Mouse (Mus musculus): ENCODE data around the gene Agtrap.
"Not testable (repeated sequence)": the region's sequence is repeated elsewhere in the genome, so short reads cannot be mapped to it uniquely, and the experiment has no call there.

Agtrap gene

DNA sequence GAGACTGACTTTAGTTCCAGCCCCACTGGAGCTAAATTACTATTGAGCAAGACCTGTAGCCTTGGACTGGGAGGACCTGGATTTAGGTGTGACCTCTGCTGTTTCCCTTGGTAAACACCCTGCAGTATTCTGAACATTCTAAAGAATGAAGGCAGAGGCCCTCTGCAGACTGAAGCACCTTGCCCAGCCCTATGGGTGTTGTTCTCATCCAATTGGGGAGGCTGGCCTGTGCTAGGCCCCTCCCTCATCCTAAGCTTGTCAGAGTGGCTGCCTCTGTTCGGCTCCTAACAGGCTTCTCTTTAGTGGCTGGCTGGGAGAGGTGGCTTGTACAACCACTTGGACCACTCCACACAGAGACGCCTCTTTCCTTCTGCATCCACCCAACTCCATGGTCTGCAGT, 34.9 kb downstream of the Agtrap start:
- DNase-seq (ENCODE audit: low read depth in 1 of 2, low spot score in 2 of 2) = no peak

DNA sequence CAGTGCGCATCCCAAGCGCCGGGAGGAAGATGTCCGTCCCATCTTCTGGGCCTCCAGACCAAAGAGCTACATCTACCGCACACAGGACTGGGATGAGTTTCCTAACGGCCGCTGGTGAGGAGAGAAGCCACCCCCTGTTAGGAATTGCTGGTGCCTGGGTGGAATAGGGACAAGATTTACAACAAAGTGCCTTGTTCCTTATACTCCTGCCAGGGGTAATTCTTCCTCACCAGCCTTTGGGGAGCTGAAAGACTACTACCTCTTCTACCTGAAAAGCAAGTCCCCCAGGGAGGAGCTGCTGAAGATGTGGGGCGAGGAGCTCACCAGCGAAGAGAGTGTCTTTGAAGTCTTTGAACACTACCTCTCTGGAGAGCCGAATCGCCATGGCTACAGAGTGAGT, 35.9 kb downstream of the Agtrap start:
- no peak for DNase-seq (ENCODE audit: low read depth in 1 of 2, low spot score in 2 of 2)

DNA sequence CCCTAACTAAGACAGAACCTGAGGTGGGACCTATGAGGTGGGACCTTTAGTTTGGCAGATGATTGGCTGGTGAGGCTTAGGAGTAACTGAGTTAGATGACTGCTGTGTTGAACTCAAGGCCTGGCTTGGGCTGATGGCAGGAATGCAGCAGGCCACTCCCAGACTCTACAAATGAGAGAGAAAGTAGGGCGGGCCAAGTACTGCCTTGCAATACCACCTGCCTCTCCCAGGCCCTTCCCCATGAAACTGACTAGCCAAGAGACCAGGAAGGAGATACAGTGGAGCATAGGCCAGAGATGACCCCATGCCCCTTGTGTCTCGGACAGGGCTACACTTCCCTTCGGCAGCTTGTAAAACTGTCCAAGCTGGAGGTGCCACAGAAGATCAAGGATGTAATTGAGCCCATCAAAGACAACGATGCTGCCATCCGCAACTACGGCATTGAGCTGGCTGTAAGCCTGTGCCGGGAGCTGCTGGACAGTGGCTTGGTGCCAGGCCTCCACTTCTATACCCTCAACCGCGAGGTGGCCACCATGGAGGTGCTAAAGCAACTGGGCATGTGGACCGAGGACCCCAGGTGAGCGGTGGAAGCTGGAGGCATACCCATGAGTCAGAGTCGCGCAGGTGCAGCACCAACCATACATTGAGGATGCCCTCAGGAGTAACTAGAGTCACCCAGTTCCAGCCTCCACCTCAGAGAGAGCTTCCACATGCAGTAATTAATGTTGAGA, 36.6 kb downstream of the Agtrap start:
- no peak for DNase-seq (ENCODE audit: low read depth in 1 of 2, low spot score in 2 of 2)

DNA sequence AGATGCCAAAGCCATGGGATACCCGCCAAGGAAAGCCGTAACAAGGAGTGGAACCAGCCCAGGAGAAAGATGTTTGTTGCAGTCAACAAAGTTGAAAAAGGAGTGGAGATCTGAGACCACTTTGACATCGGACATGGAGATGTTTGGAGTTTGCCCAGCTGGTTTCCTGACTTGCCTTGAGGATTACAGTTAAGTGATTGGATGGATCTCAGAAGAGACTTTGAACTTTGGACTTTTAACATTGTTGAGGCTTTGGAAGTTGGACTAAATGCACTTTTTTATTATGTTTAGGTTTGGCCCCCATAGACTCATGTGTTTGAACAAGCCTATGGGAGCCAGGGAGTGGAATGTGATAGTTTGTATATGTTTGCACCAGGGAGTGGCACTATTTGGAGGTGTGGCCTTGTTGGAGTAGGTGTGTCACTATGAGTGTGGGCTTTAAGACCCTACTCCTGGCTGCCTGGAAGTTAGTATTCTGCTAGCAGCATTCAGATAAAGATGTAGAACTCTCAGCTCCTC, 37.4 kb downstream of the Agtrap start:
- not testable (repeated sequence) for DNase-seq (ENCODE audit: low read depth in 1 of 2, low spot score in 2 of 2)

DNA sequence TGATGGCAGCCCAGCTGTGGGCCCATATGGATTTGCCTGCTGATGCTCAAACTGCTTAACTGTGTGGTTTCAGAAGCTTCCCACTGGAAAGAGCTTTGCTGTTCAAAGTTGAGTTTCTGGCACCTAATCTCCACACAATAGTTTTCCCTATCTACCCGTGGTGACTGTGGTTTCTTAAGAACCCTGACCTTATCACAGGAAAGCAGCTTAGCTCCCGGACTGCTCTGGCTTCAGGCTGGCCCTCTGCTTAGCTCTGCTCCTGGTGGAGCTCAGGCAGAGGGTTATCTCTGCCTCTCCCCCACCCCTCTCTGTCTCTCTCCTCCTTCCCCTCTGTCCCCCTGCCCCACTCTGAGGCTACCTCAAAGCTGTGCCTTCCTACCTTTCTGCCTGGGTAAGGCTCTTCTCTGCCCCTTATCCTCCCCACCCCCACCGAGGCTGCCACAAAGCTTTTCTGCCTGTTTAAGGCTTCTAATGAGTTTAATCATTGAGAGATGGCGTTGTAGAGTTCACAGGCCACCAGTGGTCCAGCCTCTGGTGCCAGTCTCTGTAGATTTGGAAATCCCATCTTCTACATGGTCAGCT, 41.3 kb downstream of the Agtrap start:
- DNase-seq (ENCODE audit: low read depth in 1 of 2, low spot score in 2 of 2) = no peak

DNA sequence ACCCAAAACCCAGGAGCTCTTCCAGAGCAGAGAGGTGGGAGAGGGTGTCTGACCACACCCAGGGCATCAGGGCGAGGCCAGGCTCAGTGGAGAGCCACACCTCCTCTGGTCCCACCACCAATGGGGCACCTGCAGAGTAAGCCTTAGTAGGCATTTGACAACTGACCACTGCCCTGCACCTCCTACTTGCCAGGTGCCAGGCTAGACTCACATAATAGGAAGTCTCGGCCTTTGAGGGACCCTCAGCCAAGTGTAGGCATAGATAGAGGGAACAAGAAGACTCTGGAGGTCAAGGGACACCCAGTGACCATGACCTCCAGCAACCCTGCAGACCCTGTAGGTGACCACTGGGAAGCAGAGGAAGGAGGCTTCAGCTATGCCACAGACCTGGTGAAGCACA, 43.7 kb downstream of the Agtrap start:
- no peak for DNase-seq (ENCODE audit: low read depth in 1 of 2, low spot score in 2 of 2)

DNA sequence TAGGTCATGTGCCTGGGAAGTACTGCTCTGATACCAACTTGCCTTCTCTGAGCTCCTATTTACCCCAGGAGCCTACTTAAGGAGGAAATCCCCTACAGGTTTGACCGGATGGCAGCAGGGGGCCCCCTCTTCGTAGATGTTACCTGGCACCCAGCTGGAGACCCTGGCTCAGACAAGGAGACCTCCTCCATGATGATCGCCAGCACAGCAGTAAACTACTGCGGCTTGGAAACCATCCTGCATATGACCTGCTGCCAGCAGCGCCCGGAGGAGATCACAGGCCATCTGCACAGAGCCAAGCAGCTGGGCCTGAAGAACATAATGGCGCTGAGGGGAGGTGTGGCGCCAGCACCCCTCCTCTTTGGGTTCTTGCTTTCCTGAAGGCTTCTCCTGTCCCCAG, 44.5 kb downstream of the Agtrap start:
- not testable (repeated sequence) for DNase-seq (ENCODE audit: low read depth in 1 of 2, low spot score in 2 of 2)

DNA sequence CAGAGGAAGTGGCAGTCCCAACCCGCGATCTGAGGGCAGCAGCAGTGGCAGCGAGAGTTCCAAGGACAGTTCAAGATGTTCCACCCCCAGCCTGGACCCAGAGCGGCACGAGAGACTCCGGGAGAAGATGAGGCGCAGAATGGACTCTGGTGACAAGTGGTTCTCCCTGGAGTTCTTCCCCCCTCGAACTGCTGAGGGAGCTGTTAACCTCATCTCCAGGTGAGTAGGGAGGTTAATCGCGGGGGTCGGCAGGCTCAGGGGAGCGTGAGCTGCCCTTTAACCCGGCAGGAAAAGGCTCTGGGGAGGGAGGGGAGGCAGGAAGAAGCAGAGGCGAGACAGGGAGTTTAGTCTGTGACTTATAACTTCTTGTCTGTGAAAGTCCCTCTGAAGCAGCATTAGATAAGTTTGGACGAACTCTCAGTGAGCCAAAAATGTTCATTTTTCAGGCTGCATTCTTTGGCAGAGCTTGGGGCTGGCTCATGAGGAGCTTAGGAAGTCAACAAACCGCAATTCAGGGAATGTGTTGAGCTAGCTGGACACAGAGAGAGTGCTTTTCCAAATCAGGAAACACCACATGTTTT, 46.1 kb downstream of the Agtrap start:
- no peak for DNase-seq (ENCODE audit: low read depth in 1 of 2, low spot score in 2 of 2)

DNA sequence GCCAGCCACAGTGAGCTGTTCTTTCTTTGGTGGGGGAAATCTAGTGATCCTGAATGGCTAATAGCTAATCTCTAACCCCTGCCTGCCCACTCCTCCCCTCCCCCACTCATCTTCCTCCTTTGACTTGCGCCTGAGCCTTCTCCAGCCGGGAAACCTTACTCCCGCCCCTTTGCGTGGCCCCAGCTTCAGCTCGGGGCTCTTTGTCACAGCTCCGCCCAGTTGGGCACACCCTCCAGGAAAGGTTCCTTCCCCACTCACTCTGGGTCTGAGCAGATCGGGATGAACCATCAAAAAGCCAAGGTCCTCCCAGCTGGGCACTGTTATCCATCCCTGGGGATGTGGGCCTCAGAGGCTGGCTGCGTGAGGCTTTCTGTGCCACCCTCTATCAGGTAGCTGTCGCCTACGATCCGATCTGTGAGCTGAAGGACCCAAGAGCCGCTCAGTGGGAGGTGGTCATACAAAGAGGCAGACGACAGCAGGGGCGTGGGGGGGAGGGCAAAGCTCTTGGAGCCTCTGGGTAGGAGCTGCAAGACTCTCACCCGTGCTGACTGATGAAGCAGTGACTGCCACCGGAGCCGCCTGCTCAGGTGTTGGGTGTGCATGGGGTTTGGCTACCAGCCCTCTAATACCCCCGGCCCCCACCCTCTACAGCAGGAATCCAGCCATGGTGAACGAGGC, 46.8 kb downstream of the Agtrap start:
- no peak for DNase-seq (ENCODE audit: low read depth in 1 of 2, low spot score in 2 of 2)

DNA sequence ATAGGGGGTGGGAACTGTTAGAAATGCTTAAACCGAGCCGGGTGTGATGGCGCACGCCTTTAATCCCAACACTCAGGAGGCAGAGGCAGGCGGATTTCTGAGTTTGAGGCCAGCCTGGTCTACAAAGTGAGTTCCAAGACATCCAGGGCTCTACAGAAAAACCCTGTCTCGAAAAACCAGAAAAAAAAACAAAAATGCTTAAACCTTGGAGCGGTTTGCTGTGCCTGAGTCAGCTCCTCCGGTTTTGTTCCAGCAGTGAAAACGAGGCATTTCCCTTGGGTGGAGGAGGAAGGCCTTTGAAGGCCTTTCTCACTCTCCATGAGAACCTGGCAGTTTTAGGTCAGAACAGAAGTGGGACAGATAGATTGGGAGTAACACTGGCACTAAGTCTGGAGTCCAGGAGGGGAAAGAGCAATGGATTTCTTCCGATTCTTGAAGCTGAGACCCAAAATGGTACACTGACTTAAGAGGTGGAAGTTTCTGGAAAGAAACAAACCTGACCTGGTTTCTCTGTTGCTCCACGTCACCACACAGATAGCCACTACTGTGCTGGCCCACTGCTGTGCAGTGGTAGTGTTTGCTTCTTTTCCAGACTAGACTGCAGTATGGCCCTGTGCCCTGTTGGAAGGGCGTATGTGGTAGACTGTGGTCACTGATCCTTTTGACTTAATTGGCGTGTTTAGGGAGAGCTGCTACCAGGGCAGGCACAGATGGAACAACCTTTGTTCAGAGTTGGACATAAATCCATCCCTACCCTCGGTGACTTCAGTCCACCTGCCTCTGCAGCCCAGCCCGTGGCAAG, 47.6 kb downstream of the Agtrap start:
- DNase-seq (ENCODE audit: low read depth in 1 of 2, low spot score in 2 of 2) = no peak

DNA sequence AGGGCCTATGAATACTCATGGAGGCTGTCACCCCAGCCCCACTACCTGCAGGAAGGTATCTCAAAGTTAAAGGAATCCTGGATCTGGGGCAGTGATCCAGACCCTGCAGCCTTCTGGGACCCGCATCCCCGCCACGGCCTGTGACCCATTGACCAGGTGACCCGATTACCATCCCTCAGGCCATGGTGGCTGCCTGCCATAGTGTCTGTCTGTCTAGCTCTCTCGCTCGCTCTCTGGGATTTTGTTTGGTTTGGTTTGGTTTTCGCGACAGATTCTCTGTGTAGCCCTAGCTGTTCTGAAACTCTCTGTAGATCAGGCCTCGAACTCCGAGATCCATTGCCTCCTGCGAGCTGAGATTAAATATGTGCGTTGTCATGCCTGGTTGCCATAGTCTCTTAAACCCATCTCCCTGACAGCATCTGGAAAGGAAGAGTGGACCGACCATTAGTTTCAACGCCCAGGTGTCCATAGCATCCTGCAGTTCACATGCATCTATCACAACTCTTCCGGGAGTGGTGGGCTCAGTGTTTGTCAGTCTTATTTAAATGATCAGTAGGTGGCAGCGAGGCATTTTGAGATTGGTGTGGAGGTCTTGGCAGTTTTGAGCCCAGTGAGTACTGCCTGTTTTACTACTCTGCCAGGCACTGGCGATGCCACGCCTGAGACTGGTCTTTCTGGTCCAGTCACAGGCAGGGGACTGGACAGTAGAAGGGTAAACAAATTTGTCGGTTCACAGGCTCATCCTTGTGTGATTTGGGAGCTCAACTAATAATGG, 48.4 kb downstream of the Agtrap start:
- no peak for DNase-seq (ENCODE audit: low read depth in 1 of 2, low spot score in 2 of 2)

DNA sequence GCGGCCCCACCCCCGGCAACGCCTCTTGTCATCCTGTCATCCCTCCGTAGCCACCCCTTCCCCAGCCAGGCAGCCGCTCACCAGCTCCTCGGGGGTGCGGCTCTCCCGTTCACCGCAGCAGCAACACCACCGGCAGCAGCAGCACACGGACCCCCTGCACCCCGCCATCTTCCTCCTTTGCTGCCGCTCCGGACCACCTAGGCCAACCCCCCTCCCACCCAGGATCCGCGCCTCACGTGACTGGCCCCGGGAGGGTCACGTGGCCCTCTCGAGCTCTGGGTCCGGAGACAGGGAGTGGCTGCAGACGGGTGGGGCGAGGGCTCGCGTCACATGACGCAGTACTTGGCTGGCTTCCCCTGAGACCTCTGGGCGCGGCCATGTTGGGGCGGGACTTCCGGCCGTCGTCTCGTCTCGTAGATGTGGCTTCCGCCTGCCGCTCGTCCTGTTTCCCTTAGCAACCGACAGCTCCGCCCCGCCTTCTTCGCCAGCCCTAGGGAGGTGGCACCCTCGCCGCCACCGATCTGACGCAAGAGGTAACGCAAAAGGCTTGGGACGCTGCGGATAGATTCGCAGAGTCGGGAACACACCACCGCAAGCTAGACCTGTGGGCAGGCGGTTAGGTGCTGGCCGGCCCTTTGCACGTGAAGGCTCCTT, 49.1 kb downstream of the Agtrap start, which contains the start of the genes Clcn6 and Mthfr:
Clcn6 (minus strand) TSS at position 222 of the 654 bp plus-strand sequence.
Mthfr (plus strand) TSS at position 478 of the 654 bp plus-strand sequence.
- DNase-seq (ENCODE audit: low read depth in 1 of 2, low spot score in 2 of 2) = peak; percentile 98

DNA sequence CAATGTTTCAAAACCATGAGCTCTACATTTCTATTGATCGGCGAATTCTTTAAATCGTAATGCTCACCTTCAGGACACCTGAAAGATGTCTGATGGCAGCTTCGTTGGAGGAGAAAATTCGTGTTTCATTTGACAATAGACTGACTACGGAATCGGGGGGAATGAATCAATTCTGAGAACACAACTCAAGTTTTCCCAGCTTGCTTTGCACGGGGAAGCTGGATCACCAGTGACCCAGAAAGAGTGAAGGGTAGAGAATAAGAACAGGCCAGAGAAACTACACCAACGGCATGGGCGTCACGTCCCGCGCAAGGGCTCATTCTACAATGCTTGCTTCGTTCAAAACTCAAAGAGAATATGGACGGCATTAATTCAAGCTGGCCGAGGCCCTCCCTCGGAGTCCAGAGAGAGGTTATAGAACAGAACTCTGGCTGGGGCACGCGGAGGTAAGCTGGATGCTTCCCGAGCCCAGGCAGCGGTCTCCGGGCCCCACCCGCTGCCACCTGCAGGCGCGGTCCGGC, 49.7 kb downstream of the Agtrap start:
- no peak for DNase-seq (ENCODE audit: low read depth in 1 of 2, low spot score in 2 of 2)

DNA sequence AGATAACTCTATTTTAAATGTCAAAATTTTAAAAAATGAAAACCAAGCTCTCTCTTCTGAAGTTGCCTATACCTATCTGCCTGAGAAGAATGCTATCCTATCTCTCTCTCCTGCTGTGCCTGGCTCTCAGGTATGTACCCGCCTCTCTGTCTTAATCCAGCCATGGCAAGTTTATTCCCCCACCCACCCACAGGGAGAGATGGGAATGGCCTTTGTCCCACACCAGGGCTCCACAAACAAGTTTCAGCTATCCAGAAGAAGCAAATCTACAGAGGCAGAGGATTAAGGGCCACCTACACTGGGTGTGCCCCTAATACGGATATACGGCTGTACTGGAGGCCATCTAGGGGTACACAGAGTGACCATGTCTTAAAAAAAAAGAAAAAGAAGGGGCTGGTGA, 52.4 kb downstream of the Agtrap start:
- no peak for DNase-seq (ENCODE audit: low read depth in 1 of 2, low spot score in 2 of 2)

DNA sequence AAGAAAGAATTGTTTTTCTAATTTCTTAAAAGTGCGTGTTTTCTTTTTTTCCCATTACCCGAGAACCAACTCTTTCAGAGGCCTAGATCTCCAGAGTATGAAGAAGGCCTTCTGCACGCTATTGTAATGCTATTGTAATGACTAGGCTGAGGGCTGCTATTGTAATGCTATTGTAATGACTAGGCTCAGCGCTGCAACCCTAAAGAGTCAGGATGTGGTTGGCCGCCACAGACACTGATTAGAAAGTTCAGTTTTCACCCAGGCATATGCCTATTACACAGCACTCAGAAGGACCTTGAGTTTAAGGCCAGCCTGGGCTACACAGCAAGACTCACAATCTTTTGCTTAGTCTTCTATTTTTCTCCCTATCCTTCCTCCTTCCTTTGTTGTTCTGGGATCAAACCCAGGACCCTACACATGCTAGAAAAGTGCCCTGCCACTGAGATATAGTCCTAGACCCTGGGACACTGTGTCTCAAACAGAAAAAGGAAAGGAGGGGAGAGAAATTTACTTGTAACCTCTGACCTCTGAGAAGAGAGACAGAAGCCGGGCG, 53.9 kb downstream of the Agtrap start:
- no peak for DNase-seq (ENCODE audit: low read depth in 1 of 2, low spot score in 2 of 2)

DNA sequence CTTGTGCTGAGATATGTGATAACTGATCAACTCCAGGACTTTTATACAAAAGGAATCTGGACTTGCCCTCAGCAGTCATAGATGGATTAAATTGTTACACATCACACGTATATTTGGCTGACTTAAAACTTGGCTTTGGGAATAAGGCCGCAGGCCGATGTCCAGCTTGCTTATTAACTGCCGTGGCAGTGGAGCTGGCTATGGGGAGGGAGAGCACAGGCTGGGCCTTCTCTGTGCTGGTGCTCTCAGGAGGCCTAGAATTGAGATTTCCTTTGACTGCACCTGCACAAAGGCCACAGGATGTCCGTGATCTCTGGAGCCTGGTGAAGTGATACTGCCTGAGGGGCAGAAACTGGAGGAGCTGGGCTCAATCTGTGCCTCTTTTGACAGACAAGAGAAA, 57.3 kb downstream of the Agtrap start:
- no peak for DNase-seq (ENCODE audit: low read depth in 1 of 2, low spot score in 2 of 2)

DNA sequence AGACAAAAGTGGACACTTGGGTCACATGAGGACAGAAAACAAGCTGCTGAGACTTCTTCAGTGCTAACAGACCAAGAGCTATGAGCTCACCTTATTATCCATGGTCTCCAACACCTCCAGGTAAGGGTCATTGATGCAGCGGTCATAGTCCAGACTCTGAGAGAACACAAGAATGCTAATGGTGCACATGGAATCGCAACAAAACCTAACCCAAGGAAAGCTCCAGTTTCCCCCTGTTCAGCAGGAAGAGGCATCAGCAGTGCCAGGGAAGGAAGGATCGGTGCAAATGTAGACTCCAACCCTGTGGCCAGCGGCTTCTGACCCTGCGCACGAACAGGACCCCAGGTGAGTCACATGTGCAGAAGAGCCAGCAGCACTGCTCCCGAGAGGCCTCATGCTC, 58.5 kb downstream of the Agtrap start:
- no peak for DNase-seq (ENCODE audit: low read depth in 1 of 2, low spot score in 2 of 2)

All from monocyte, adult 2 months (primary cell).